Mouse (Mus musculus) right cerebral cortex, postnatal 4 days (tissue): ENCODE measurements around the gene Usp39.

Experiments
- DNase-seq: peaks from one replicate; pipeline ENCODE4 v3.0.0-alpha.2; 2022

The Usp39 gene

GRCm38 (mm10) chr6:72348411-72348810 is 3.4 kb upstream of the Usp39 start:
- no peak for DNase-seq

GRCm38 (mm10) chr6:72347166-72347941 is 2.4 kb upstream of the Usp39 start, which contains the start of gene 0610030E20Rik:
Gene 0610030E20Rik (plus strand): TSS chr6:72347317.
- peak; percentile 71 for DNase-seq

GRCm38 (mm10) chr6:72346261-72346660 is 1.3 kb upstream of the Usp39 start:
- DNase-seq: no peak

GRCm38 (mm10) chr6:72345633-72346032 is 649 bp upstream of the Usp39 start:
- DNase-seq: no peak

GRCm38 (mm10) chr6:72344396-72345073 is 449 bp downstream of the Usp39 start:
- no peak for DNase-seq

DNA sequence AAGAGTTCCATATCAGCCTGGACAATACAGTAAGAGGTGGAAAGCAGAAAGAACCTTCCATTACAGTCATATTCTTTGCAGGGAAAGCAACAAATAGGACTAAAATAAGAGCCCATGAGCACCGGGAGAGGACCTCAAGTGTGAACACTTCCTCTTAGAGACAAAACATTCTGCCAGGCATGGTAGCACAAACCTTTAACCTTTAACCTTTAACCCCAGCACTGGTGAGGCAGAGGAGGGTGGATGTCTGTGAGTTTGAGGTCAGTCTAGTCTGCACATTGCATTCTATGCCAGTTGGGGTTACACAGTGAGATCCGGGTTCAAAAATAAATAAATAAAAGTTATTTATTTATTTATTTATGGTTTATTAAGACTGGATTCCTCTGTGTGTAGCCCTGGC is 4.5 kb downstream of the Usp39 start:
- no peak for DNase-seq

DNA sequence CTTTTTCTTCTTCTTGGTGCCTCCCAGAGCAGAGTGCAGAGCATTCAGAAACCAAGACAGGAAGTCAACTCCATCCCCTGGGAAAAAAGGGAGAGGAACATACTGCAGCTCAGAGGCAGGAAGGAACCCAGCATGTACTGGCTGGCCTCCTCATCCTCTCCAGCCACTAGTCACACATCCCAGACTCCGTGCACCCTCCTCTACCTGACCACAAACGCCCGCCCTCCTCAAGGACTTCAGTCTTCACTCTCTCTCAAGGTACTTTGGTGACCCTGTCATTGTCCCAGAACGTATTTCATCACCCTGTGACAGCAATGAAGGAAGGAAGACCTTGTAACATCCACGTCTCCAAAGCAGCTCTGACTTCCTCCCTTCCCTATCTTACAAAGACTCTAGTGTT is 11.9 kb downstream of the Usp39 start:
- no peak for DNase-seq

DNA sequence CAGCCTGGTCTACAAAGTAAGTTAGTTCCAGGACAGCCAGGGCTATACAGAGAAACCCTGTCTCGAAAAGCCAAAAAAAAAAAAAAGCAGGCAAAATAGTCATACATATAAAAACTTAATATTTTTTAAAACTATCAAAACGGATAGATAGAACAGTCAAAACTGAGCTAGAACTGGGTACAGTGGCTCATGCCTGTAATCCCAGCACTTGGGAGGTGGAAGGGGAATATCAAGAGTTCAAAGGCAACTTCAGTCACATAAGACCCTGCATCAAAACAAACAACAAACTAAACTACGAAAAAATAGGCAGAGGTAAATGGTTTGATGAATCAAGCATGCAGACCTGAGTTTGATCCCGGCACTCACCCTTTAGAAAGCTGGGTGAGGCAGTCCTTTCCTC is 14.9 kb downstream of the Usp39 start:
- no peak for DNase-seq

- no peak for DNase-seq
These were observed 16.0 kb downstream of the Usp39 start for GRCm38 (mm10) chr6:72329019-72329418.

GRCm38 (mm10) chr6:72326274-72326673 is 18.7 kb downstream of the Usp39 start:
- DNase-seq: peak; percentile 23

- no peak for DNase-seq
These were observed 21.0 kb downstream of the Usp39 start for GRCm38 (mm10) chr6:72323786-72324508.

GRCm38 (mm10) chr6:72322936-72323335 is 22.0 kb downstream of the Usp39 start:
- no peak for DNase-seq

GRCm38 (mm10) chr6:72319019-72319418 is 26.0 kb downstream of the Usp39 start:
- peak; percentile 58 for DNase-seq

DNA sequence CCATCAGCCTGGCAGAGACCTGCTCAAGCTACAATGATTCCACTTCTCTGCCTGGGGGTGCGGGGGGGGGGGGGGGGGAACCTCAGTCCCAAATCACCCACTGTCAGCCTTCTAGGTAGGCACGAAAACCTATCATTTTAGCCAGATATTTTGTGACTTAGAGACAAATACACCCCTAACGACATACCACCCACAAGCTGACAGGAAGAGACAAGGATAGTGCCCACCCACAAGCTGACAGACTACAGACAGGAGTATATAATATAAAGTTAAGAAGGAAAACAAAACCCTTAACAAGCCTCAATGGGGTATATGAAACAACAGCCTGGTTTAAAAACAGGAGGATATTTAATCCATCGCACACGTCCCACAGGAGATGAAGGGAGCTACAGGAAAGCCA is 26.5 kb downstream of the Usp39 start:
- no peak for DNase-seq

DNA sequence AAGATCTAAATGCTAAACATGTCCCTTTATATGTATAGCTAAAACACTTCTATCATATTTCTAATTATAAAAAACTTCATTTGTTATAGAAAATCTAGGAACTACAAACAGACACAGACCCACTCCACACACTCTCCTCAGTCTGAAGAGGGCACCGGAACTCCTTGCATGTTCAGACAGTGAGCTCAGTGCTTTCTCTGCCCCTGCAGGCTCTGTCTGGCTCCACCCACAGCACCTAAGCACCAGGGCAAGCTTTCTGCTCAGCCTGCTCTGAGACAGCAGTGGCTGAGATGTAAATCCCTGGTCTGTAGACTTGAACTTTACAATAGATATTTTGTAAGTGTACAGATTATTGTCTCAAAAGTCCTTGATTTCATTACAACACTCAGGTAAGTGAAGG is 28.9 kb downstream of the Usp39 start:
- DNase-seq: no peak

GRCm38 (mm10) chr6:72315384-72315783 is 29.6 kb downstream of the Usp39 start:
- DNase-seq: no peak

- DNase-seq: no peak
These were observed 31.7 kb downstream of the Usp39 start for GRCm38 (mm10) chr6:72313124-72313867.

DNA sequence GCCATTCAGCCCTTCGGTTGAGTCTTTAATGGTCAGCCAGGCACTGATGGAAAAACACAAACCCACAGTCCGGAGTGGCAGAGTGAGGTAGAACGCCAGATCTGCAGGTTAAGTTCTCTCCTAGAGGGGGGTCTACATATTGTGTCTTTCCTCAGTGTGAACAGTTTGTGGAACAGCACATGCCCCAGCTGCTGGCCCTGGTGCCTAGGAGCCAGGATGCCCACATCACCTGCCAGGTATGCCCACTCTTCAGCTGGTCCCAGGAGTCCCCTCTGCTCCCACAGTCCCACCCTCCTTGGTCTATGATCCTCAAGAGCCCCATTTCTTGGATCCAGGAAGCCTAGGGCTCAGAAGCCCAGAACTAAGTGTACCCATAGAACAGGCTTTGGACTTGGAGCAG is 32.8 kb downstream of the Usp39 start:
- no peak for DNase-seq

GRCm38 (mm10) chr6:72303510-72303909 is 41.5 kb downstream of the Usp39 start:
- DNase-seq: no peak

GRCm38 (mm10) chr6:72302349-72302925 is 42.5 kb downstream of the Usp39 start:
- no peak for DNase-seq

DNA sequence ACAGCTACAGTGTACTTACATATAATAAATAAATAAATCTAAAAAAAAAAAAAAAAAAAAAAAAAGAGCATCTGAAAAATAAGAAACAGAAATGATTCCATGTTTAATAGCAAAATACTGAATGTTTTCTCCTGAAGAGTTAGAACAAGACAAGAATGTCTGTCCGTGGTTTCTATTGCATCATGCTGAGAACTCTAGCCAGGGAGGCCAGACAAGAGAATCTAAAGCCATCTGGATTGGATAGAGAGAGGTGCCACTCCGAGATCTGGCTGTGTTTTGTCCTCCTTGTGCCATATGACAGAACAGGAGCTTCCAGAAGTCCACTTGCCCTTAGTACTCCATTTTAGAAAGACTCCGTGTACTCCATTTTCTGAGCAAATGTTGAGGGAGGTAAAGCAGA is 47.2 kb downstream of the Usp39 start:
- no peak for DNase-seq

DNA sequence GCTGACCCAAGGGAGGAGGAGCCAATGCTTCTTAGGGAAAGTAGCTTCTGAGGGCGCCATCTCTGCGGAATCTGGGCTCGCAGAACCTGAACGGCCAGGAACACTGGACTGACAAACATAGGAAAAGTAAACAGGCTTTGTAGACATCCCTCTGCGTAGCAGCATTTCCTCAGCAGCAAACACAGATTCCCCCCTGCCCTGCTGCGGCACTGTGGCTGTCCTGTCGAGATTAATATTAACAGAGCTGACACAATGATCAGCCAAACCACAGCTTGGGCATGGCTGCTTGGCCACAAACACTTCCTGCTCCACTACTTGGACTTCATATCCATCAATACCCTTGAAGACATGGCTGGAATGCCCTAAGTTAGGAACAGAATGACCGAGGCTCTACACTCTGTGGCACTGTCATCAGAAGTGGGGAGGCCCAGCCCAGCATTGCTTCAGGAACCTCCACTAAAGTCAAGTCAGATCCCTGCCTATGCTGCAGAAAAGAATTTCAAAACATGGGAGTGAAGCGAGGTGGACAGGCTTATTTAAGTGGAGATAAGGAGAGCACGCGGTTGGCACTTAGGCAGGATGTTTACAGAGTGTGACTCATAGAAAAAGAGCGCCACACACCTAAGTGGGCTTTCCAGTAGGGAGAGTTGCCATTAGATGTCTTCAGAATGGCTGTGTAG is 51.9 kb downstream of the Usp39 start:
- no peak for DNase-seq
